Mouse (Mus musculus) central nervous system, embryonic 14 days (tissue): ENCODE data around the gene Ebf1. TPM values are rescaled to one million over a fixed set of nuclear protein-coding genes. Genes with fewer than 3 reads are reported as not detected.

Experiments
- polyA plus RNA-seq: library from polyadenylated mRNA; depleted of rRNA; stranded (reverse); fragments of >200 nt; gene quantifications from 2 replicates; pipeline ENCODE4 v1.2.3, GENCODE M21; 2012; rRNA removed

Gene Ebf1
- polyA plus RNA-seq: 35.2 and 43.5 TPM in 2 replicates

GRCm38 (mm10) chr11:44616788-44617712 is at the start of gene Ebf1:
TSS of gene Ebf1 (plus strand) at chr11:44617317.

Other genes starting within 250 kb of the Ebf1 start
- gene Il12b, start 217.3 kb upstream of the Ebf1 start, polyA plus RNA-seq: 0.06 TPM in 1 of 2 replicates, not detected in the other
- gene Ublcp1, start 146.8 kb upstream of the Ebf1 start, polyA plus RNA-seq: 64.0 and 69.2 TPM in 2 replicates
- 121 TPM in 2 replicates for gene Rnf145, start 98.4 kb upstream of the Ebf1 start, polyA plus RNA-seq